Mouse (Mus musculus): ENCODE measurements around the gene Peak1.

GRCm38 (mm10) chr9:56368814-56369213 is 49.1 kb downstream of the Peak1 start:
- no peak for TF ChIP-seq GATA1 (IDR thresholded peaks at IDR 0.05; ENCODE audit: borderline replicate concordance, low read length)
- no peak for TF ChIP-seq FLI1 (IDR thresholded peaks at IDR 0.05; ENCODE audit: low read length)
